In the genomic region with DNA sequence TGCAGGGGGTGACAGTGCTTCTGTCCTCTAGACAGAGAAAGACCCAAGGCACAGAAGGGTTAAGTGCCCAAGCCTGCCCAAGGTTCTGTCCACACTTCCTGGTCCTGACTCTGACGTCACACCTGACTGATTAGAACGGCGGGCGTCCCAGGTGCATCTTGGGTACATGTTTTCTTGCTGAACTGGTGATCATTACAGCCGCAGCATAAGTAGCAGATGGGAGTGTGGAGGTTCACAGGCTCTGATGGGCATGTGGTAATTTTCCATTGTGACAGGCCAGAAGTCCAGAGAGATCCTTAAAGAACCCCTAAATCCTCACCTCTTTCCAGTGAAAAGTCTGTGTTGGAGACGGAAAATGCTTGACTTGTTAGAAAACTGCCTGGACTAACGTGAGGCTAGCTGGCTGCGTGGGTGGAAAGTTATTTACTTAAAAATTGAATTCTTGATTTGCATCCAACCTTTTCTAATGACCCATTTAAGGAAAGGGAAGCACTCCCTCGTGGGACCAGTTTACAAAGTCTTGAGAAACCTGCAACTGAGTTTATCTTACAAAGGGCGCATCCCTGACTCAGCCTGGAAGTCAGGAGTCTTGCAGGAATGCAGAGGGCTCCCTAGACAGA, we compare ENCODE assay signal across 11 mouse cellular contexts. TPM values are rescaled to one million over a fixed set of nuclear protein-coding genes. Genes with fewer than 3 reads are reported as not detected.
DNase-seq lines count a peak whose midpoint lies in the region; ATAC-seq and TF ChIP-seq lines count a peak whose summit lies in the region.
"Had no signal": no experiment of that assay in that cellular context is flagged by ENCODE, and none has a peak within 500 bp of the region (broad histone marks: within the 10 kb centered on the region; RNA-seq: fewer than 3 reads in every experiment).

No protein-coding gene starts in this region.

- H3K9me3 ChIP-seq in heart, embryonic 10.5 days, result no peaks in the 10 kb centered on the region
- H3K9me3 ChIP-seq in intestine, postnatal 0 days (ENCODE audit: control insufficient read depth), result no peaks in the 10 kb centered on the region
- H3K9me3 ChIP-seq in forebrain, embryonic 12.5 days, result no peaks in the 10 kb centered on the region
- no peaks in the 10 kb centered on the region for H3K9me3 ChIP-seq in midbrain, embryonic 11.5 days (ENCODE audit: control insufficient read depth, low read length)
- H3K9me3 ChIP-seq: embryonic facial prominence, embryonic 12.5 days; limb, embryonic 15.5 days had no signal

- no peaks in the 10 kb centered on the region for H3K27me3 ChIP-seq in heart, embryonic 10.5 days (ENCODE audit: insufficient read depth, poor library complexity, severe bottlenecking)
- H3K27me3 ChIP-seq in intestine, postnatal 0 days (replicated peaks; ENCODE audit: control insufficient read depth, insufficient read depth, low read length), result no peaks in the 10 kb centered on the region
- H3K27me3 ChIP-seq in forebrain, embryonic 12.5 days, result no peaks in the 10 kb centered on the region
- H3K27me3 ChIP-seq in midbrain, embryonic 11.5 days (ENCODE audit: control insufficient read depth, insufficient read depth, low read length), result no peaks in the 10 kb centered on the region
- H3K27me3 ChIP-seq: embryonic facial prominence, embryonic 12.5 days; limb, embryonic 15.5 days had no signal

- no peak overlapping the region for H3K4me3 ChIP-seq in heart, embryonic 10.5 days
- no peak overlapping the region for H3K4me3 ChIP-seq in brown adipose tissue, adult 24 weeks (ENCODE audit: insufficient read depth, low read depth, low read length)
- H3K4me3 ChIP-seq in intestine, postnatal 0 days (ENCODE audit: low read depth, low read length), result no peak overlapping the region
- no peak overlapping the region for H3K4me3 ChIP-seq in forebrain, embryonic 12.5 days (replicated peaks)
- no peak overlapping the region for H3K4me3 ChIP-seq in midbrain, embryonic 11.5 days (ENCODE audit: low read depth, low read length)
- H3K4me3 ChIP-seq: embryonic facial prominence, embryonic 12.5 days; limb, embryonic 15.5 days had no signal

- no peak for TF ChIP-seq CTCF in intestine, postnatal 0 days (IDR thresholded peaks at IDR 0.05; ENCODE audit: low read depth)

- WGBS in heart, embryonic 10.5 days, result 49% methylated on average over 10 of the region's 10 CpGs
- 30% methylated on average over 10 of the region's 10 CpGs for WGBS in intestine, postnatal 0 days
- WGBS in forebrain, embryonic 12.5 days, result 78% methylated on average over 10 of the region's 10 CpGs
- 78% methylated on average over 10 of the region's 10 CpGs for WGBS in midbrain, embryonic 11.5 days

- H3K4me2 ChIP-seq in intestine, postnatal 0 days (replicated peaks; ENCODE audit: low read depth), result no peak overlapping the region; the same call in 1 of the 2 replicates
- no peak overlapping the region for H3K4me2 ChIP-seq in forebrain, embryonic 12.5 days
- H3K4me2 ChIP-seq in midbrain, embryonic 11.5 days, result no peak overlapping the region
- H3K4me2 ChIP-seq: embryonic facial prominence, embryonic 12.5 days; limb, embryonic 15.5 days had no signal

- peak; percentile 95 for DNase-seq in heart, adult 11 months
- no peak for DNase-seq in heart, embryonic 10.5 days (ENCODE audit: low spot score)
- DNase-seq in layer of hippocampus, postnatal 10 days (ENCODE audit: low spot score in 2 of 2), result no peak
- DNase-seq in midbrain, embryonic 11.5 days (ENCODE audit: low spot score, missing footprints), result no peak

- H3K36me3 ChIP-seq in heart, embryonic 10.5 days, result no peaks in the 10 kb centered on the region
- no peaks in the 10 kb centered on the region for H3K36me3 ChIP-seq in intestine, postnatal 0 days (ENCODE audit: control insufficient read depth, insufficient read depth)
- no peaks in the 10 kb centered on the region for H3K36me3 ChIP-seq in forebrain, embryonic 12.5 days (replicated peaks)
- H3K36me3 ChIP-seq in midbrain, embryonic 11.5 days (ENCODE audit: control insufficient read depth, insufficient read depth, low read length), result no peaks in the 10 kb centered on the region
- H3K36me3 ChIP-seq: embryonic facial prominence, embryonic 12.5 days; limb, embryonic 15.5 days had no signal

- peak; percentile 44 for ATAC-seq in intestine, postnatal 0 days
- peak; percentile 59 for ATAC-seq in megakaryocyte, adult 5-6 weeks (ENCODE audit: poor library complexity, severe bottlenecking)
- ATAC-seq in forebrain, embryonic 12.5 days (ENCODE audit: low FRiP score), result no peak
- ATAC-seq in midbrain, embryonic 11.5 days (ENCODE audit: low FRiP score), result no peak

- no peak overlapping the region for H3K9ac ChIP-seq in intestine, postnatal 0 days (ENCODE audit: low read depth, low read length)
- no peak overlapping the region for H3K9ac ChIP-seq in forebrain, embryonic 12.5 days
- no peak overlapping the region for H3K9ac ChIP-seq in midbrain, embryonic 11.5 days (ENCODE audit: low read length)
- H3K9ac ChIP-seq: embryonic facial prominence, embryonic 12.5 days; limb, embryonic 15.5 days had no signal

- peaks cover 31% of the 10 kb centered on the region for H3K4me1 ChIP-seq in heart, embryonic 10.5 days
- H3K4me1 ChIP-seq in brown adipose tissue, adult 24 weeks (ENCODE audit: control insufficient read depth, insufficient read depth, insufficient read length, low read length), result peaks cover 8% of the 10 kb centered on the region
- peaks cover 5% of the 10 kb centered on the region for H3K4me1 ChIP-seq in intestine, postnatal 0 days (replicated peaks; ENCODE audit: control insufficient read depth, insufficient read depth, low read length)
- H3K4me1 ChIP-seq in forebrain, embryonic 12.5 days, result 0 out of 2 replicates have a peak, but pooled peaks cover 4% of the 10 kb centered on the region
- peaks cover 4% of the 10 kb centered on the region; the same call in 1 of the 2 replicates for H3K4me1 ChIP-seq in midbrain, embryonic 11.5 days (ENCODE audit: control insufficient read depth, insufficient read depth, low read length)

- H3K27ac ChIP-seq in heart, embryonic 10.5 days, result no peak overlapping the region; the same call in 1 of the 2 replicates
- H3K27ac ChIP-seq in brown adipose tissue, adult 24 weeks (replicated peaks; ENCODE audit: low read depth, low read length), result peak overlapping the region; percentile 71
- no peak overlapping the region for H3K27ac ChIP-seq in intestine, postnatal 0 days (ENCODE audit: low read depth, low read length)
- H3K27ac ChIP-seq in forebrain, embryonic 12.5 days, result no peak overlapping the region
- H3K27ac ChIP-seq in midbrain, embryonic 11.5 days (ENCODE audit: low read depth, low read length), result no peak overlapping the region
- H3K27ac ChIP-seq: embryonic facial prominence, embryonic 12.5 days; limb, embryonic 15.5 days had no signal

RNA-seq across cellular contexts. Expression of a gene that starts 20.4 kb away (rescaled TPM):
- polyA plus RNA-seq in heart, embryonic 10.5 days (2016; fragmentation: Nextera tagmentation; extraction: Ambion mirVana), result not detected in 2 replicates
- polyA plus RNA-seq in brown adipose tissue, adult 24 weeks (2012; ENCODE audit: insufficient read depth, insufficient read length, missing spikeins), result not detected in 2 replicates
- not detected in 2 replicates for polyA plus RNA-seq in intestine, postnatal 0 days (2015; fragmentation: Nextera tagmentation; extraction: Ambion mirVana)
- total RNA-seq in megakaryocyte, adult 5-6 weeks (2015), result not detected in 2 replicates
- total RNA-seq in megakaryocyte, adult 5-6 weeks (2017), result not detected in 2 replicates
- polyA plus RNA-seq in forebrain, embryonic 12.5 days (2016; fragmentation: Nextera tagmentation; extraction: Ambion mirVana), result not detected in 2 replicates
- not detected for total RNA-seq in layer of hippocampus, postnatal 10 days (2021)
- polyA plus RNA-seq in midbrain, embryonic 11.5 days (2014; fragmentation: Nextera tagmentation; extraction: Ambion mirVana), result not detected in 2 replicates
- total RNA-seq: MEL had no signal
- polyA plus RNA-seq: embryonic facial prominence, embryonic 12.5 days; limb, embryonic 15.5 days had no signal

Comparison
In these comparisons a context has a peak if more than half of its experiments do, and no peak if none do; other contexts are left out.
1. ATAC-seq: peak in intestine, postnatal 0 days (single experiment) and megakaryocyte, adult 5-6 weeks (single experiment); none in forebrain, embryonic 12.5 days (single experiment) and midbrain, embryonic 11.5 days (single experiment).